Mouse (Mus musculus) common myeloid progenitor, adult 5-6 weeks (primary cell): Measurements from ENCODE around the gene Negr1. TPM values are rescaled to one million over a fixed set of nuclear protein-coding genes. Genes with fewer than 3 reads are reported as not detected.
"Not testable (repeated sequence)": the region's sequence is repeated elsewhere in the genome, so short reads cannot be mapped to it uniquely, and the experiment has no call there.

Source experiments
- ATAC-seq: replicated peaks from 2 replicates; pipeline ENCODE4 v1.8.0; 2016; ENCODE audit warnings: low read depth, mild to moderate bottlenecking, moderate TSS enrichment, inconsistent platforms; ENCODE audit not compliant: poor library complexity, severe bottlenecking
- total RNA-seq: library from RNA; stranded (forward); fragments of 200-1000, 187-1606 nt; gene quantifications from 2 replicates; pipeline ENCODE4 v1.2.3, GENCODE M21; 2017

The Negr1 gene
- total RNA-seq, 1 experiment from 2014 or later = not detected

DNA sequence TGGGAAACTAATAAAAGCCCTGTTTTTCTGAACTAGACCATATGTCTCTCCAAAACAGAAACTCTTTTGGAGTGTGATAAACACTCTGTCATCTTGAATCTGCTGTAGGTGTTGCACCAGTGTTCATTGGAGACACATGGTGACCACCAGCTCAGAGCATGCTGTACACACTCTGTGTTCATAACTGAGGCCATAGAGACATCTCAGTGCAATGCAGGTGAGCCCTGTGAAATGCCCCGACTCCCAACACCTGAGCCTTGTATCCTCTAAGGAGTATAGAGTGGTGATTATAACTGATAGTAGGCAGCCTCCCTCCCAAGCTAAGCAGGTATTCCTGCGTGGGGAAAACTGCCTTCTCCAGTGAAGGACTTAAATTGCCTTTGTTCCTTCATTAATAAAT, 415.2 kb downstream of the Negr1 start:
- ATAC-seq = no peak

- no peak for ATAC-seq
Observed at GRCm38 (mm10) chr3:156980042-156980716, 418.6 kb downstream of the Negr1 start.

DNA sequence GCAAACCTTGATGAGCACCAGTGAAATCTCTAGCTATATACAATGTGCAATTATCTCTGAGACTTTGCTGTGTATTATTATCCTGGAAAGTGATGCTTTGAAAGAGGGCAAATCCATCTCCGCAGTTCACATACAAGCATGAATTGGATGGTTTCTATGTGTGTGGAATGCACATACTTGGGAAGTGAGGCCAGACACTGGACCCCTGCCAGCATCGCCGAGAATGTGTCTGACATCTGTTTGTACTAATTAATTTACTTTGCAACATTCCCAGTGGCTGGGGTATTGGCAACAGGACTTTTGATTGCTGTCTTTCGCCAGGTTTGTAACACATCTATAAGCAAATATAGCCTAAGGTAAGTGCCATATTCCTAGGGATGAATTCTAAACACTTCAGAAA, 420.5 kb downstream of the Negr1 start:
- no peak for ATAC-seq

DNA sequence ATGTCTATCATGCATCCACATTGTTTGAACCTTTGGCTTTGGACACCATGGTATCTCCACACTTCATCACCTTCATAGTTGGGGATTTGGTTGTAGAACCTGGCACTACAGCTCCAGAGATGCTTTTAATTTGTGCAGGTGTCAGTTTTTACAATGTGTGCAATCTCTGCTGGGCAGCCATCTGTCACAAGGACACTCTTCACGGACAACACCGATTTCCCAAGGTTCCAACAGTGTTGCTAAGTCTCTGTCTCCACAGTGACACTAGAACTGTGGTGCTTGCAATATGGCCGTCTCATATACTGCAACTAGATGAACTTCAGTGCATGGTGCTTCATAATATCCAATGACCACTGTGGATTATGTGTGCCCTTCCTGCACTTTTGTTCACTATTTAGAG, 425.5 kb downstream of the Negr1 start:
- ATAC-seq = no peak

GRCm38 (mm10) chr3:156992171-156992570, 430.6 kb downstream of the Negr1 start:
- no peak for ATAC-seq

- no peak for ATAC-seq
Observed at GRCm38 (mm10) chr3:156992811-156993210, 431.2 kb downstream of the Negr1 start.

DNA sequence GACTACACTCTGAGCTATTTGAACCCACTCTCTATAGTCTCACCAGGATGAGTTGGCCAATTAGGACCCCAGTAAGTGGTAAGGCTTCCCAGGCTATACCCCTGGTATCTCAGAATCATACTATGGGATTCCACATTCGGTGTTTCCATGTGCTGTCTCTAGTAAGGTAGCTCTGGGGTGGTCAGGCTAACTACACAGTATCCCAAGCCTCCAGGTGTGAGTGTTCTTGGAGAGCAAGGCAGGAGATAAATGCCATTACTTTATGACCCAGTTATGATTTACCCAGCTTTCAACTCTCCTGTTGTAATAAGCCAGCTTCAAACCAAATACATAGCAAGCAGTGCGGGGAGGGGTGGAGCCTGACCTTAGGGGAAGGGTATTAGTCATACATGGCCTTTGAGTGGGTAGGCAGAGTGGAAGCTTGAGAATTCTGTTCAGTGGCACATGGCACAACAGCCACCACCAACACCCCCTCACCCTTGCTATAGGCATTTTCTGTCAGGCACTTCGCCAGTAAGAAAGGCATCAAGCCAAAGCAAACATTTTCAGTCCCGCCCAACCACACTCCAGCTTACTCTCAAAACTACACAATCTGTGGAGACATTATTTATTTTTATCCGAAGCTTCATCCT, 437.7 kb downstream of the Negr1 start:
- no peak for ATAC-seq

DNA sequence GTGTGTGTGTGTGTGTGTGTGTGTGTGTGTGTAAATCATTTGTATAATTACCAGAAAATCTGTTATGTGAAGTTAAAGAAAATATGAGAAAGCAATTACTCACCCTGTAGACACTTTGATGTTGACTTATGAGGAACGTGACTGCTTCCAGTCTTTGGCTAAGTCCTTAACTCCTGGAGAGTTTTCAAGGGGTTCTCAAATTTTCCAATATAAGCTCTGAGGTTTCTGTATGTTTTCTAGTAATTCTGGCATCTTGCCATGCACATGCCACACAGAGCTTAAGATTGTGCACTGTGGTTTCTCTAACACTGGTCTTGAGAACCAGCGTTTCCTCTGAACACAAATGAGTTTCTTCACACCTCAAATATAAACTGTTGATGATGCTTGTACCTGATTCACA, 460.0 kb downstream of the Negr1 start:
- no peak for ATAC-seq

GRCm38 (mm10) chr3:157024580-157024979, 463.0 kb downstream of the Negr1 start:
- no peak for ATAC-seq

DNA sequence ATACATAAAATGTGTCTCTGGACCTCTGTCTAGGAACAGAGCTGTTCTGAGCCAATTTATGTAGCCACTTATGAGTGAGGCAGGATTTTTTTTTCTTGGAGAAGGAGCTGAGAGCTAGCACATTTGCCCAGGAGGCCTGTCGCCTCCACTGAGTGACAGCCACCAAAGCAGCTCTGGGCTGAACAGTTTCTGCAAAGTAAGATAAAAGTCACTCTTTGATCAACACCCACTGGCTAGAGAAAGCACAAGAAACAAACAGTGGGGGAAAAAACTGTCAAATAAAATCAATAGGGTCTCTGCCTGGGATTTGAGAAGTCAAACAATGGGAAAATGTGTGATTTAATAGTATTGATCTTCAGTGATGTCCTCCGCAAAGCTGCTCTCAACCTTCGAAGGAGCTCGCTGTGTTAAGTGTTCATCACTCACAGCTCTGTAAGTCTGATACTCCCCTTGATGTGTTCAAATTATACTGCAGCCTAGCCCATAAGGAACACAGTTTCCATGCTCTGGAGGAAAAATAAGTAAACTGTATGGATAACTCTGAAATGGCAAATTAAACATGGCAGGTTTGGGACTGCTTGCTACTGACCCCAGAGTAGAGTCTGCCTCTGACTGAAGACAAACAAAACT, 470.0 kb downstream of the Negr1 start:
- ATAC-seq = no peak

GRCm38 (mm10) chr3:157036016-157036415, 474.4 kb downstream of the Negr1 start:
- no peak for ATAC-seq

DNA sequence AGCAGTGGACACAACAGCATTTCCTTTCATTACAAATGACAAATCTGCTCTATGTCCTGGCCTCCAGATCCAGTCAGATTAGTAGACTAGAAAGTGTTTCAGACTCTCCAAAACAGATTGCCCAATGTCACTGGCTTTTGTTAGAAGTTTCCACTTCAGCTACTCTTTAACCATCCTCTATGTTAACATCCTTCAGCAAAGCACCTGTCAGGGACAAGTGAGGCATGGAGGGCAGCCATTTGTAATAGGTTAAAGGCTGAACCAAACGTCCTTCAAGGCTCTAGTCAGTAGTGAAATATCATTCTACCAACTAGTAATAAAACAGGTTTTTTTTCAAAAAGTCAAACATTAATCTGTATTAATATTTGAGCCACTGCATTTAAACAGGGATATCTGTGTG, 475.0 kb downstream of the Negr1 start:
- no peak for ATAC-seq

DNA sequence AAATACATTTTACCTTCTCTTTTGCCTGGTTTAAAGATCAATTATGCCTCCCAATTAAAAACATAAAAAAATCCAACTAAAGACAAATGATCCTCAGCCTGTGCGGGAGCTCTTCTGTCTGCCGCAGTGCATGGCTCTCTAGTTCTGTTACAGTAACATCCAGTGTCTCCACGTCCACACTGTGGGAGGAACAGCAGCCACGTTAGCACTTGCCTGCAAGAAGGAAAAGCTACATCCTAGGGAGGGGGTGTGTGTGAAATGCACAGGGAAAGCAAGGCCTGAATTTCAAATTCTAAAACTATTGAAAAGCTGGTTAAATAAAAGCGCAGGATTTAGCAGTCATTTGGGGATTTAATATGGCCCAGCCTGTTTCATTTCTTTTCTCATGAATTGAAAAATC, 479.0 kb downstream of the Negr1 start:
- no peak for ATAC-seq

DNA sequence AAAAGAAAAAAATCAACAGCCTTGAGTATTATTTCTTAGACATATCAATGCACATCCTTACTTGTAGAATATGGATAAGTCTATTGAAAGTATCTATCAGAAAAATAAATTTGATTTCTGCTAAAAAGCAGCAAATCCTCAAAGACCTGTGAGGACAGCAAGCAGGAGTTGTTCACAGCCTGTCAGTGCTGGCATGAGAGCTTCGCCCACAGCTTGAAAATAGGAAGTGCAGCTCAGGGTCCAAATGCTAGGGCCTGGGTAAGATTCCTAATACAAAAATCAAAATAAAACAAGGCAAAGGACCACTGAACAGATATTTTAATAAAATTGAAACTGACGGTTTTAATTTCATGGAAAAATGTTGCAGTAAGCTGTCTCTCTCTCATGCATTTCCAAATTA, 483.0 kb downstream of the Negr1 start:
- ATAC-seq = no peak

GRCm38 (mm10) chr3:157064438-157064837, 502.8 kb downstream of the Negr1 start:
- not testable (repeated sequence) for ATAC-seq

GRCm38 (mm10) chr3:157066331-157066730, 504.7 kb downstream of the Negr1 start:
- no peak for ATAC-seq

DNA sequence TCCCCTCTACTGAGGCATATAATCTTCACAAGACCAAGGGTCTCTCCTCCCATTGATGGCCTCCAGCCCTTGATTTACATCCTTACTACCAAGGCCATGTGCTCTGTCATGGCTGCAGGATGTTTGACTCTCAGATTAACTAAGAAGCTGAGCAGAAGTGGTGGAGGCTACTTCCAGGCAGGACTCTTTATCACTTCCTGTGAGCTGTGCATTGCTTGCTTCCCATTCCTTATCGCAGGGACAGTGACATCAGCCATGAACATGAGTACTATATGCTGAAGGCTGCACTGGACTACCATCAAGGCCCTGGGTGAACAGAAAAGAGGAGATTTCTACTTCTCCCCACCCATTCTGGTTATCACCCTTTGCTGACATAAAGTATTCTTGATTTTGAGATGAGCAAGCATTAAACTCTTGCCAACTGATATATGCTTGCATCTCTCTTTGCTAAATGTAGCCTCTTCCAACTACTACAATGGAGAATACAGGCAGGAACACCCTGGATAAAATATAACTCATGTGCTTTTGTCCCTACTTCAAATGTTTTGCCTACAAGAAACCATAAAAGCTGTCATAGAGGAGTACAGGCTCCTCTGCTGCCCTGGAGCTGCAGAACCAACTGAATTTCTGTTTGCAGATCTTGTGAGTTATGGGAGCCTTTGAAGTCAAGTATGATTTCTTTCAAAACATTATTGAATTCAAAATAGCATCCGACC, 517.8 kb downstream of the Negr1 start:
- no peak for ATAC-seq

GRCm38 (mm10) chr3:157079966-157080306, 518.3 kb downstream of the Negr1 start:
- no peak for ATAC-seq

DNA sequence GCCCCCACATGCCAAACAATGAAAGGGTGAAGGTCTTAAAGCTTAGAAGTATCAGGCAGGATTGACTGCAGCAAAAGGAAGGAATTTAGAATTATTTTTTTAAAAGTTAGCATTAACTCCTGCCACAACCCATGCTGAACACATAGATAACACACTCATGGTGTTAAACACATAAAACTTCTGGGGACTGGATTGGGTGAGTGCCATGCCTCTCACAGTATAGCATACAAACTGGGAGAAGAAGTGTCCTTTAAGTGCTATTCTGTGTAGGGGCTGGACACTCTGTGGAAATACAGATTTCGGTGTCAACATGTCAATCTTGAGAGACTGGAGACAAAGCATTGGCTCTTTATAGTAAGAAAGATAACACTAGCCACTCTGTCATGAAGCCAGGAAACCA, 519.0 kb downstream of the Negr1 start:
- no peak for ATAC-seq

GRCm38 (mm10) chr3:157082808-157083784, 521.5 kb downstream of the Negr1 start:
- no peak for ATAC-seq
